Mouse (Mus musculus) thymus, postnatal 14 days (tissue): ENCODE data around the gene Gm5617.
"Not testable (repeated sequence)": the region's sequence is repeated elsewhere in the genome, so short reads cannot be mapped to it uniquely, and the experiment has no call there.

Experiments
- DNase-seq: peaks from one replicate; pipeline ENCODE4 v3.0.0; 2021

Gm5617 gene

GRCm38 (mm10) chr9:48503001-48503400, 7.8 kb downstream of the Gm5617 start:
- no peak for DNase-seq

GRCm38 (mm10) chr9:48504741-48505365, 9.6 kb downstream of the Gm5617 start:
- no peak for DNase-seq

- DNase-seq: no peak
Measured at GRCm38 (mm10) chr9:48510134-48510533, 14.9 kb downstream of the Gm5617 start.

GRCm38 (mm10) chr9:48515332-48515731, 20.1 kb downstream of the Gm5617 start:
- no peak for DNase-seq

DNA sequence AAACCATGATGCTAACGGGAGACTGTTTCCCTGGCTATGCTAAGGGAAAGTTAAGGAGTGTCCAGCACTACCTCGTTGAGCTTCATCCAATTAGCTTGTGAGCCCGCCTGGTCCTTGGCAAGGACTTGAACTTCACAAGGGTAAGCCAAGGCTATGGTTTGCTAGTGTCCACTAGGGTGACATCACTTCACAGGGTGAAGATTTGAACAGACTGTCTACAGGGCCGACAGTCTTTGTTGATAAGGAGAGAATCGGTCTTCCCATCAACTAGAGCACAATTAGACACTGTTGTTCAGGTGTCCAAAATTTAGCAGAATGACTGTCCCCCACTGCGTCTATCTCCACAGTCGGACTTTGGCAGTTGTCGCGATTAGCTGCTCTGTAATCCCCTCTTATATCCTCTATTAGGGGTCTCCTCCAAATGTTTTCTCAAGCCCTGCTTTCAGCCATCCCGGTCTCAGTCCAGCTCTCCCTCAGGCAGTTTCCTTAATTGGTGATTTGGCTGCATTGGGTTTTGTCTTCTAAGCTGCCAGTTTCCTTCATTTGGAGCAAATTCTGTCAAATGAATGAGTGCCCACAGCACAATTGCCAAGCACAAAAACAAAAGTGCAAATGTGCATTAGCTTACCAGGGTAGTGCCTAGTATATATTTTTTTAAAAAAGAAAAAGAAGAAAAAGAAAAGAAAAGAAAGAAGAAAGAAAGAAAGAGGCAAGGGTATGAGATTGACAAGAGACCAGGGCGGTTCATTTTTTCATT, 21.6 kb downstream of the Gm5617 start:
- no peak for DNase-seq

GRCm38 (mm10) chr9:48517372-48518130, 22.3 kb downstream of the Gm5617 start:
- no peak for DNase-seq

- not testable (repeated sequence) for DNase-seq
Measured at GRCm38 (mm10) chr9:48520405-48520804, 25.2 kb downstream of the Gm5617 start.

DNA sequence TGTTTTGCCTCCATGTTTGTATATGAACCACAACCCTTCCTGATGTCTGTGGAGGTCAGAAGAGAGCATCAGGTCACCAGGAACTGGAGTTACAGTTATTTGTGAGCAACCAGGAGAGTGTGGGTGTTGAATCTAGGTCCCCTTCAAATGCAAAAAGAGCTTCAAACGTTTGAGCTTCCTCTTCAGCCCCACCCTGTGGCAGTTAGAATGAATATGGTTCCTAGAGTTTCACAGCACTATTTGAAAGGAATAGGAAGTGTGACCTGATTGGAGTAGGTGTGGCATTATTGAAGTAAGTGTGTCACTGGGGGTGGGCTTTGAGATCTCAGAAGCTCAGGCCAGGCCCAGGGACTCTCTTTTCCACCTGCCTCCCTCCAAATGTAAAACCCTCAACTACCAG, 30.3 kb downstream of the Gm5617 start:
- peak; percentile 9 for DNase-seq

- DNase-seq: no peak
Measured at GRCm38 (mm10) chr9:48526520-48526919, 31.3 kb downstream of the Gm5617 start.

- no peak for DNase-seq
Measured at GRCm38 (mm10) chr9:48531294-48531693, 36.1 kb downstream of the Gm5617 start.

DNA sequence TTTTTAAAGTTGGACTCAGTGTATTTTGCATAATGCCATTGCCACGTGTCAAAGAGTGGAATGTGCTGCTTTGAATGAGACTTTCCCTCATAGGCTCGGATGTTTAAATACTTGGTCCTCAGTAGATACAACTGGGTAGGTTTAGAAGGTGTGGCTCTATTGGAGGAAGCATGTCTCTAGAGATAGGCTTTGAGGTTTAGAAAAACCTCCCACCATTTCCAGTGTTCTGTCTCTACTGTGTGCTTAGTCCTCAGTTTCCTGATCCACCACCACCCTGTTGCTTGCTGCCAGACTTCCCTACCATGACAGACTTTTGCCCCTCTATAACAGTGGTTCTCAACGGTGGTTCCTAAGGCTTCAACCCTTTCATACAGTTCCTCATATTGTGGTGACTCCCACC, 37.0 kb downstream of the Gm5617 start:
- DNase-seq: no peak

DNA sequence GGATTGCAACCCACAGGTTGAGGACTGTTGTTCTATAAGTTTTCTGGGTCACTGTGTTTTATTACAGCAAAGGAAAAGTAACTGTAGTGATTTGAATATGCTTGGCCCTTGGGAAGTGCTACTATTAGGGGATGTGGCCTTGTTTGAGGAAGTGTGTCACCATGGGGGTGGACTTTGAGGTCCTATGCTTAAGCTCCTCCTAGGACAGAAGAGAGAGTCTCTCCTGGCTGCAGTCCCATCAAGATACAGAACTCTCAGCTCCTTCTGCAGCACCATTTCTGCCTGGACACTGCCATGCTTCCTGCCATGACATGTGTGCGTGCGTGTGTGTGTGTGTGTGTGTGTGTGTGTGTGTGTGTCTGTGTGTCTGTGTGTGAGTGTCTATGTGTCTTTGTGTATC, 37.5 kb downstream of the Gm5617 start:
- no peak for DNase-seq

DNA sequence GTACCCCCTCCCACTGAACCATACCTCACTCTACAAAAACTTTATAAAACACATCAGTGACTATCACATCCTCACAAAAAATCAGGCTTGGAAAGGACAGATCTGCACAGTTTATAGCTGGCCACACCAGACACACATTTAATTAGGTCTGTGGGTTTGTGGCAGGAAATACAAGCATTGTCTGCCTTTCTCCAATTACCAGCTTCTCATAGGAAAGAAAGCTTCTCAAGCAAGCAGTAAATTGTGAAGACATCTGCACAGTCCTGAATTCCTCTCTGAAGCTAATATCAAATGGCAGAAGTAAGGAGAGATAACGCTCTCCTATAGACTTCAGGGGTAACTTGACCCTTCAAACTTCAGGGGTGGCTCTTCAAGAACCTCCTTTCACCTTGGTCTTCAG, 41.2 kb downstream of the Gm5617 start:
- DNase-seq: no peak

DNA sequence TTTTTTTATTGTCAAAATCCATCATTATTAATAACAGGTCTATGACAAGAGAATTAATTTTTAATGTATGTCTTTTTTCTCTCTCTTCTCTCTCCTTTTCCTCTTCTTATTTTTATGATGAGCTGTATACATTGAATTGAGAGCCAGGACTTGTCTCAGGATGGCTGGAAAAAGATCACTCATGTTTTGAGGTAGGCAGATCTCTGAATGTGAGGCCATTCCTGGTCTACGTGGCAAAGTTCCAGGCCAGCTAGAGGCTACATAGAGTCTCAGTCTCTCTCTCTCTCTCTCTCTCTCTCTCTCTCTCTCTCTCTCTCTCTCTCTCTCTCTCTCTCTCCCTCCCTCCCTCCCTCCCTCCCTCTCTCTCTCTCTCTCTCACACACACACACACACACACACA, 42.4 kb downstream of the Gm5617 start:
- not testable (repeated sequence) for DNase-seq

DNA sequence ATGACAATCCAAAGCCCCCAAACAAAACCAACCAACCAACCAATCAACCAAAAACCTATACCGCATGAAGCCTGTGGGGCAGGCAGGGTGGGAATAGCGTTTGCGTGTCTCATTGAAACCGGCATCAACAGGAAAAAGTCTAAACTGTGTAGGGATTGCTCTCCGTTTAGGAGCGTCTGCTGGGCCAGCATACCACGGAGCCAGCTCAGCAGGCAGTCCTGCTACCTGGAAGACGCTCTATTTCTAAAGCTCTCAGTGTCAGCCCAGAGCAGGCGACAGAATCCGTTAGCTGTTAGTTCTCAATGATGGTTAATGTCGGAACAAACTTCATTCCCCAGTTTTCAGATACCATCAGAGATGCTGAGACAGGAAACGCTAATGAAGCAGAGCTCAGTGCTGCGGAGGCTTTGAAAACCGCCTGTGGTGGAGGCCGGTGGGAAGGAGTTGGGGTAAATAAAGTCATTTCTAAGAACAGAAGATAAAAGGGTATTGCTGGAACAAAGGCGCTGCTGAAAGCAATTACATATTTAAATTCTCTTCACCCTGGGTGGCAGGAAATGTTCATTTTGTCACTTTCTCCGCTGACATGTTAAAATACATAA, 42.9 kb downstream of the Gm5617 start:
- DNase-seq: peak; percentile 34

GRCm38 (mm10) chr9:48538688-48539087, 43.4 kb downstream of the Gm5617 start:
- peak; percentile 13 for DNase-seq
